Mouse (Mus musculus) myocyte (in vitro differentiated cells): ENCODE measurements around the gene Mdm2. TPM values are rescaled to one million over a fixed set of nuclear protein-coding genes. Genes with fewer than 3 reads are reported as not detected.
A peak's percentile ranks its signal among the peaks of the same experiment; 100 is the strongest.
"Not testable (repeated sequence)": the region's sequence is repeated elsewhere in the genome, so short reads cannot be mapped to it uniquely, and the experiment has no call there.

Experiments
- H3K27me3 ChIP-seq: one replicate; pipeline ENCODE4 v1.6.1; 2011; ENCODE audit not compliant: control insufficient read depth, insufficient read depth, insufficient read length
- H3K36me3 ChIP-seq: one replicate; pipeline ENCODE4 v1.6.1; 2011; ENCODE audit not compliant: control insufficient read depth, insufficient read depth
- H3K4me2 ChIP-seq: one replicate; pipeline ENCODE4 v1.6.1; 2011; ENCODE audit warnings: low read depth, control low read depth
- H3K4me3 ChIP-seq: one replicate; pipeline ENCODE4 v1.5.1; 2011; ENCODE audit warnings: mild to moderate bottlenecking, control low read depth, moderate library complexity
- H3K79me2 ChIP-seq: one replicate; pipeline ENCODE4 v1.6.1; 2011; ENCODE audit not compliant: control insufficient read depth, insufficient read depth
- H3ac ChIP-seq: one replicate; pipeline ENCODE4 v1.6.1; 2011; ENCODE audit not compliant: control insufficient read depth, insufficient read length
- CEBPB ChIP-seq: IDR thresholded peaks from 2 replicates; pipeline ENCODE4 v1.6.1; 2011; ENCODE audit warnings: mild to moderate bottlenecking, moderate library complexity; ENCODE audit not compliant: poor library complexity, insufficient read depth, severe bottlenecking
- E2F4 ChIP-seq: IDR thresholded peaks from one replicate; pipeline ENCODE4 v1.6.1; 2011; ENCODE audit warnings: mild to moderate bottlenecking, control low read depth, moderate library complexity; ENCODE audit not compliant: insufficient read depth
- MAX ChIP-seq: IDR thresholded peaks from one replicate; pipeline ENCODE4 v1.6.1; 2011; ENCODE audit warnings: low read depth, mild to moderate bottlenecking, control low read depth
- MYOD1 ChIP-seq, 3 experiments: IDR thresholded peaks; one replicate each; pipeline ENCODE4 v1.6.1; 2011; ENCODE audit warnings: control low read depth in 2 of 3, low read depth in 2 of 3, mild to moderate bottlenecking in 2 of 3, moderate library complexity in 1 of 3; ENCODE audit not compliant: insufficient read length in 2 of 3, control insufficient read depth in 1 of 3
- MYOG ChIP-seq, 3 experiments: IDR thresholded peaks; one replicate each; pipeline ENCODE4 v1.6.1; 2011; ENCODE audit warnings: control low read depth in 2 of 3, low read depth in 2 of 3, mild to moderate bottlenecking in 2 of 3; ENCODE audit not compliant: insufficient read length in 2 of 3, control insufficient read depth in 1 of 3, insufficient read depth in 1 of 3
- POLR2A ChIP-seq: IDR thresholded peaks from one replicate; pipeline ENCODE4 v1.6.1; 2011; ENCODE audit warnings: low read depth, mild to moderate bottlenecking, control low read depth, moderate library complexity; ENCODE audit not compliant: insufficient read length
- POLR2AphosphoS2 ChIP-seq: IDR thresholded peaks from one replicate; pipeline ENCODE4 v1.6.1; 2011; ENCODE audit warnings: low read depth, control low read depth; ENCODE audit not compliant: insufficient read length
- REST ChIP-seq: IDR thresholded peaks from one replicate; pipeline ENCODE4 v1.6.1; 2011; ENCODE audit warnings: mild to moderate bottlenecking, control low read depth, moderate library complexity; ENCODE audit not compliant: insufficient read depth, insufficient read length
- SRF ChIP-seq: IDR thresholded peaks from one replicate; pipeline ENCODE4 v1.6.1; 2011; ENCODE audit warnings: low read depth; ENCODE audit not compliant: control insufficient read depth, insufficient read length
- TCF12 ChIP-seq: IDR thresholded peaks from one replicate; pipeline ENCODE4 v1.6.1; 2011; ENCODE audit warnings: mild to moderate bottlenecking, control low read depth; ENCODE audit not compliant: poor library complexity, insufficient read depth, severe bottlenecking
- TCF3 ChIP-seq: IDR thresholded peaks from one replicate; pipeline ENCODE4 v1.6.1; 2011; ENCODE audit warnings: low read depth, control low read depth; ENCODE audit not compliant: insufficient read length
- USF1 ChIP-seq: IDR thresholded peaks from one replicate; pipeline ENCODE4 v1.6.1; 2011; ENCODE audit warnings: low read depth, mild to moderate bottlenecking, control low read depth, moderate library complexity
- polyA plus RNA-seq: library from polyadenylated mRNA; unstranded; fragments of >200 nt; fragmentation: generic; extraction: Trizol; gene quantifications from one replicate; pipeline ENCODE4 v1.2.1, GENCODE M21; 2012; ENCODE audit warnings: missing spikeins

Mdm2 gene
- polyA plus RNA-seq, 1 experiment, result 23.2 TPM

DNA sequence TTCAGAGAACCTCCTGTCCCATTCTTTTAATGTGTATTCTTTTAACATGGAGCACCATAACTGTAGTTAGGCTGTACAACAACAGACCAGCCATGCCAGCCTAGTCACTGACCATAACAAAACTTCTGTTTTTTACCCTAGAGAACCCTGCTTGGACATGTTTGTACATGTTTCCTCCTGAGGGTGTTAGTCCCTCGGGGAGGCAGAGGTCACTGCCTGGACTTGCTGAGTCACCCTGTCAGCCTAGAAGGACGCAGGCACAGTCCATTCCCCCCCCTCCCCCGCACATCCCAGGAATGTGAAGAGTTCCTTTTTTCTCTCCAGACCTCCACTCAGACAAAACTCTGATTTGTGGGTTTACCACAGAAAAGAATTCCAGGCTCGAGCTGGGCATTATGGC is 7.0 kb upstream of the Mdm2 start:
- H3K27me3 ChIP-seq, result no peaks in the 10 kb centered on the region
- H3K4me3 ChIP-seq, result no peak overlapping the region
- no peak overlapping the region for H3ac ChIP-seq
- H3K36me3 ChIP-seq, result no peaks in the 10 kb centered on the region
- peak overlapping the region; percentile 69 for H3K4me2 ChIP-seq
- no peak for TF ChIP-seq USF1
- peak; percentile 13 for TF ChIP-seq POLR2A
- no peak for TF ChIP-seq MAX
- H3K79me2 ChIP-seq, result no peaks in the 10 kb centered on the region

DNA sequence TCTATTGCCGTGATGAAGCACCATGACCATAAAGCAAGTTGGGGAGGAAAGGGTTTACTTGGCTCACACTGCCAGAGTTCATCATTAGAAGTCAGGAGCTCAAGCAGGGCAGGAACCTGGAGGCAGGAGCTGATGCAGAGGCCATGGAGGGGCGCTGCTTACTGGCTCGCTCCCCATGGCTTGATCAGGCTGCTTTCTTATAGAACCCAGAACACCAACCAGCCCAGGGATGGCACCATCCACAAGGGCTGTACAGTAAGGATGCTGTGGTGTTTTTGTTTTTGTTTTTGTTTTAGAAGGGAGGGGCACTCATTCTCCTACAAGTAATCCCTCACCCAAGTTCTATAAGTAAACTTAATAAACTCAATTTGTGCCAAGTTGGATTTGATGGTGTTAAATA is 6.1 kb upstream of the Mdm2 start:
- Histone ChIP-seq H3ac (no peak overlapping the region), H3K4me3 (no peak overlapping the region), H3K27me3 (no peaks in the 10 kb centered on the region), H3K36me3 (no peaks in the 10 kb centered on the region), H3K79me2 (no peaks in the 10 kb centered on the region), H3K4me2 (no peak overlapping the region)
- no peak for TF ChIP-seq E2F4
- TF ChIP-seq POLR2AphosphoS2, result no peak

DNA sequence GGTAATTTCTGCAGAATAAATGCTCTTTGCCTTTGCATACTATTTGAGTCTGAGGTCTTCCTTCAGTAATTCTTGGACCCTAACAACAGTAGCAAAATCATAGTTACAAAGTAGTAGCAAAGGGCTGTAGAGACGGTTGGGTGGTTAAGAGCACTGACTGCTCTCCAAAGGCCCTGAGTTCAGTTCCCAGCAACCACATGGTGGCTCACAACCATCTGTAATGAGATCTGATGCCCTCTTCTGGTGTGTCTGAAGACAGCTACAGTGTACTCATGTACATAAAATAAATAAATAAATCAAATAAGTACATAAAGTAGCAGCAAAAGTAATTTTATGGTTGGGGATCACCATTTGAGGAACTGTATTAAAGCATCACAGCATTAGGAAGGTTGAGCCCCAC is 5.1 kb upstream of the Mdm2 start:
- H3K4me2 ChIP-seq, H3K79me2 ChIP-seq, H3K27me3 ChIP-seq, H3K36me3 ChIP-seq, H3K4me3 ChIP-seq, H3ac ChIP-seq: not testable (repeated sequence)

DNA sequence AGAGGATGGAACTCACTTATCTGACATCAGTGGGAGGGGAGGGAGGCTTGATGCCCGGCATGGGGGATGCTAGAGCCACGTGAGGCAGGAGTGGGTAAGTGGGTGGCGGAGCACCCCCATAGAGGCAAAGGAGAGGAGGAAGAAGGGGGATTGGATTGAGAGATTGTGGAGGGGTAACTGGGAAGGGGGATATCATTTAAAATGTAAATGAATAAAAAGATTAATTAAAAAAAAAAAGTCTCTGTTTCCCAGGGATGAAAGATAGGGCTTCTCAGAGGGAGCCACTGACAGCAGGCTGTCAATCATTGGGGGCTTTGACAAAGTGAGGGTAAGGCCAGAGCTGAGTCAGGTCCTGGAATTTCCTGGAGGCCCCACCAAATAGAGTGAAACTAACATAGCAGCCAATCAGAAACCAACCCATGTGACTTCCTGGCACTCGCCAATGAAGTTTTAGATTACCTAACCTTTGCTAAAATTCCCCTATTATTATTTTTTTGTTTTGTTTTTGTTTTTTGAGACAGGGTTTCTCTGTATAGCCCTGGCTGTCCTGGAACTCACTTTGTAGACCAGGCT is 4.5 kb upstream of the Mdm2 start:
- Histone ChIP-seq H3K4me3 (no peak overlapping the region), H3K27me3 (no peaks in the 10 kb centered on the region), H3K36me3 (no peaks in the 10 kb centered on the region)

DNA sequence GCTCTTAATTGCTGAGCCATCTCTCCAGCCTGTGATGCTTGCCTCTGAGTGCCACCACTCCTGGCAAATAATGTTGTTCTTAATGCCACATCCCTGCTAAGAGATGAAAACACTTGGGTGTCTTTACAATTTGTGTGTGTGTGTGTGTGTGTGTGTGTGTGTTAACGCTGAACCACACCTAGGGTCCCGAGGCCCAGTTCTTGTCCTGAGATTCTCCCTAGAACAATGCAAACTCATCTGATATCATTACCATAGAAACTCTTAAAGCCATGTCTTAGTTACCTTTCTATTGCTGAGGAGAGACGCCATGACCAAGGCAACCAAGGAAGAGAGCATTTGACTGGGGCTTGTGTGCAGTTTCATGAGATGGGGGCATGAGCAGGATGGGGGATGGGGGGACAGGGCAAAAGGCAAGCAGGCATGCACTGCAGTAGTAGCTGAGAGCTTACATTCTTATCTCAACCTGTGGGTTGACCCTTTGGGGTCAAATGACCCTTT is 3.5 kb upstream of the Mdm2 start:
- Histone ChIP-seq H3K27me3 (no peaks in the 10 kb centered on the region), H3K4me2 (no peak overlapping the region), H3K79me2 (peaks cover 8% of the 10 kb centered on the region), H3K4me3 (no peak overlapping the region), H3ac (no peak overlapping the region), H3K36me3 (no peaks in the 10 kb centered on the region)
- TF ChIP-seq POLR2AphosphoS2 (no peak), MYOD1 (IDR thresholded peaks at IDR 0.05; ENCODE audit: control insufficient read depth in 1 of 3, insufficient read length in 2 of 3, low read depth in 2 of 3) (no peak), TCF12 (no peak), MYOG (IDR thresholded peaks at IDR 0.05; ENCODE audit: control insufficient read depth in 1 of 3, insufficient read depth in 1 of 3, insufficient read length in 2 of 3, low read depth in 2 of 3) (no peak), USF1 (no peak), E2F4 (no peak), MAX (no peak)

More for the DNA sequence above, 4.5 kb upstream of the Mdm2 start:
- TF ChIP-seq TCF3, result no peak
- H3K79me2 ChIP-seq, result no peaks in the 10 kb centered on the region
- H3ac ChIP-seq, result no peak overlapping the region
- no peak overlapping the region for H3K4me2 ChIP-seq

DNA sequence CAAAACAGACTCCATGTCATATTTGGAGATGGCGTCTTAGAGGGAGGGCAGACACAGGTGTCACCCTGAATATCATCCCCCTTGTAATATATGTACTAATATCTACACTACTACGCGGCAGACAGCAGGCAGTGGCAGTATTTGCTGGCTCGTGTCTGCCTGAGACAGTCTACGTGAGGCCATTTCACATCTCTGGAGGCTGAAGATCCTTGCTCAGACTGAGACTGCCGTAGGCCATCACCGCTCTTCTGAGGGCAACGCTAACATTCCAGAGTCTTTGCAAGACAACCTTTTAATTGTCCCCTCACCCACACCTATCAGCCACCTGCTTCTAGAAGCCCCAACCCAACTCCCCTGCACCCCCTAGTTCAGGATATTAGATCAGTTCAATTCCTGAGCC is 2.9 kb upstream of the Mdm2 start:
- H3K79me2 ChIP-seq, result peaks cover 15% of the 10 kb centered on the region
- H3K4me2 ChIP-seq, result no peak overlapping the region
- no peaks in the 10 kb centered on the region for H3K27me3 ChIP-seq
- no peaks in the 10 kb centered on the region for H3K36me3 ChIP-seq
- no peak for TF ChIP-seq SRF
- TF ChIP-seq TCF3, result no peak
- no peak for TF ChIP-seq USF1
- no peak for TF ChIP-seq POLR2A
- TF ChIP-seq E2F4, result no peak
- TF ChIP-seq POLR2AphosphoS2, result no peak
- TF ChIP-seq REST, result no peak
- no peak for TF ChIP-seq CEBPB
- TF ChIP-seq TCF12, result no peak
- no peak for TF ChIP-seq MYOG (IDR thresholded peaks at IDR 0.05; ENCODE audit: control insufficient read depth in 1 of 3, insufficient read depth in 1 of 3, insufficient read length in 2 of 3, low read depth in 2 of 3)
- TF ChIP-seq MAX, result no peak
- TF ChIP-seq MYOD1 (IDR thresholded peaks at IDR 0.05; ENCODE audit: control insufficient read depth in 1 of 3, insufficient read length in 2 of 3, low read depth in 2 of 3), result no peak
- H3ac ChIP-seq, result no peak overlapping the region
- no peak overlapping the region for H3K4me3 ChIP-seq
